Mouse (Mus musculus) gastrocnemius, postnatal 14 days (tissue): ENCODE measurements around the gene Celsr2. TPM values are rescaled to one million over a fixed set of nuclear protein-coding genes. Genes with fewer than 3 reads are reported as not detected.
A peak's percentile ranks its signal among the peaks of the same experiment; 100 is the strongest.

Source experiments
- DNase-seq: peaks from one replicate; pipeline ENCODE4 v3.0.0; 2021; ENCODE audit warnings: mixed read lengths
- intact Hi-C: fragments of 180-260 bp; cut with DNase I; formaldehyde crosslinking; loops from one replicate; pipeline ENCODE4 v1.15.1; 2025; ENCODE audit warnings: low total_unique reads
- long read RNA-seq, 2 experiments: library from polyadenylated mRNA; stranded (forward); transcript quantifications; one replicate each; pipeline ENCODE4 v2.0.0; 2021
- total RNA-seq, 2 experiments: library from RNA; stranded (reverse); gene quantifications; 2 replicates each; pipeline ENCODE4 v1.2.3; 2021

The Celsr2 gene
- 1 to 10 TPM; 3.1 TPM for total RNA-seq
- long read RNA-seq, experiment 1, partial matches to known transcripts: 0 of 1 reads
- long read RNA-seq, experiment 1, other reads (novel, unspliced or antisense): 1 of 1 reads
- long read RNA-seq, experiment 2: 0 reads

- no peak for DNase-seq
- intact Hi-C loops: no loop called here
These were observed at the start of gene Celsr2 for GRCm38 (mm10) chr3:108414857-108415830. Celsr2 (minus strand) TSS chr3:108415552.

GRCm38 (mm10) chr3:108458866-108459265 is 43.5 kb upstream of the Celsr2 start:
- no peak for DNase-seq
- intact Hi-C loops: no loop called here

GRCm38 (mm10) chr3:108458380-108458779 is 43.0 kb upstream of the Celsr2 start:
- intact Hi-C loops: no loop called here
- no peak for DNase-seq

- DNase-seq: no peak
- intact Hi-C loops: no loop called here
These were observed 38.8 kb upstream of the Celsr2 start for GRCm38 (mm10) chr3:108454172-108454571.

GRCm38 (mm10) chr3:108451969-108452368 is 36.6 kb upstream of the Celsr2 start:
- no peak for DNase-seq
- intact Hi-C loops: no loop called here

GRCm38 (mm10) chr3:108445366-108445705 is 30.0 kb upstream of the Celsr2 start:
- no peak for DNase-seq
- intact Hi-C loops: no loop called here

- DNase-seq: peak; percentile 94
- intact Hi-C loops: no loop called here
These were observed 29.5 kb upstream of the Celsr2 start, which contains the start of gene Sars for GRCm38 (mm10) chr3:108444698-108445365. Sars (minus strand) TSS chr3:108445209.

- intact Hi-C loops: no loop called here
- no peak for DNase-seq
These were observed 28.7 kb upstream of the Celsr2 start for GRCm38 (mm10) chr3:108444029-108444428.

GRCm38 (mm10) chr3:108436380-108436714 is 21.0 kb upstream of the Celsr2 start:
- DNase-seq: no peak
- intact Hi-C loops: no loop called here

GRCm38 (mm10) chr3:108435701-108436379 is 20.5 kb upstream of the Celsr2 start:
- no peak for DNase-seq
- intact Hi-C loops: no loop called here

- no peak for DNase-seq
- intact Hi-C loops: no loop called here
These were observed 18.6 kb upstream of the Celsr2 start for GRCm38 (mm10) chr3:108433881-108434495.

GRCm38 (mm10) chr3:108433188-108433880 is 18.0 kb upstream of the Celsr2 start:
- intact Hi-C loops: no loop called here
- no peak for DNase-seq

GRCm38 (mm10) chr3:108432542-108433187 is 17.3 kb upstream of the Celsr2 start:
- intact Hi-C loops: no loop called here
- DNase-seq: no peak

GRCm38 (mm10) chr3:108425624-108426018 is 10.3 kb upstream of the Celsr2 start:
- DNase-seq: no peak
- intact Hi-C loops: no loop called here

- no peak for DNase-seq
- intact Hi-C loops: no loop called here
These were observed 9.7 kb upstream of the Celsr2 start for GRCm38 (mm10) chr3:108424944-108425623.

- intact Hi-C loops: no loop called here
- DNase-seq: no peak
These were observed 8.8 kb upstream of the Celsr2 start for GRCm38 (mm10) chr3:108423844-108424801.

GRCm38 (mm10) chr3:108423006-108423405 is 7.7 kb upstream of the Celsr2 start:
- intact Hi-C loops: no loop called here

More at GRCm38 (mm10) chr3:108423006-108423405, 7.7 kb upstream of the Celsr2 start:
- DNase-seq: no peak
